Mouse (Mus musculus) MEL (cell line): ENCODE data around the gene Mrpl1. TPM values are rescaled to one million over a fixed set of nuclear protein-coding genes. Genes with fewer than 3 reads are reported as not detected.
A peak's percentile ranks its signal among the peaks of the same experiment; 100 is the strongest.

Source experiments
- DNase-seq: peaks from one replicate; pipeline ENCODE4 v3.0.0; 2011; ENCODE audit warnings: low read depth, low spot score
- H3K27ac ChIP-seq: 2 replicates; pipeline ENCODE4 v1.5.1; 2012; ENCODE audit warnings: low read depth, mild to moderate bottlenecking, control low read depth, low read length, moderate library complexity; ENCODE audit not compliant: control insufficient read depth
- H3K27me3 ChIP-seq, 2 experiments: fragments of 150-350 bp in 1 of 2; sonication (generic) in 1 of 2; 2 replicates each; pipeline ENCODE4 v1.6.1; 2012; ENCODE audit warnings: low read length in 2 of 2, mild to moderate bottlenecking in 2 of 2, improper control_type of control experiment in 1 of 2, moderate library complexity in 1 of 2; ENCODE audit not compliant: insufficient read depth in 2 of 2, control insufficient read depth in 1 of 2
- H3K36me3 ChIP-seq, 2 experiments: 2 replicates each; pipeline ENCODE4 v1.6.1; 2012 to 2014; ENCODE audit warnings: low read length in 2 of 2, improper control_type of control experiment in 1 of 2, inconsistent platforms in 1 of 2, mild to moderate bottlenecking in 1 of 2; ENCODE audit not compliant: insufficient read depth in 2 of 2, control insufficient read depth in 1 of 2
- H3K4me1 ChIP-seq, 2 experiments: fragments of 150-350 bp in 1 of 2; sonication (generic) in 1 of 2; 2 replicates each; pipeline ENCODE4 v1.6.1; 2012; ENCODE audit warnings: low read length in 2 of 2, improper control_type of control experiment in 1 of 2, mild to moderate bottlenecking in 1 of 2; ENCODE audit not compliant: insufficient read depth in 2 of 2, control insufficient read depth in 1 of 2
- H3K4me3 ChIP-seq, 2 experiments: fragments of 150-350 bp in 1 of 2; sonication (generic) in 1 of 2; 2 replicates each; pipeline ENCODE4 v1.5.1; 2012; ENCODE audit warnings: low read depth in 2 of 2, low read length in 2 of 2, mild to moderate bottlenecking in 2 of 2, moderate library complexity in 2 of 2, control low read depth in 1 of 2, improper control_type of control experiment in 1 of 2; ENCODE audit not compliant: control insufficient read depth in 1 of 2, insufficient read depth in 1 of 2
- H3K79me2 ChIP-seq: 2 replicates; pipeline ENCODE4 v1.6.1; 2012; ENCODE audit warnings: mild to moderate bottlenecking, low read length, moderate library complexity; ENCODE audit not compliant: control insufficient read depth, poor library complexity, insufficient read depth
- H3K9ac ChIP-seq: 2 replicates; pipeline ENCODE4 v1.6.1; 2012; ENCODE audit warnings: low read depth, mild to moderate bottlenecking, control low read depth, low read length, moderate library complexity; ENCODE audit not compliant: control insufficient read depth, poor library complexity, severe bottlenecking
- H3K9me3 ChIP-seq: fragments of 150-350 bp; sonication (generic); replicated peaks from 2 replicates; pipeline ENCODE4 v1.6.1; 2012; ENCODE audit warnings: mild to moderate bottlenecking, low read length, improper control_type of control experiment, moderate library complexity; ENCODE audit not compliant: insufficient read depth
- BHLHE40 ChIP-seq: IDR thresholded peaks from 2 replicates; pipeline ENCODE4 v1.6.1; 2012; ENCODE audit warnings: low read depth, mild to moderate bottlenecking, inconsistent platforms, low read length, improper control_type of control experiment, borderline replicate concordance
- CHD2 ChIP-seq: IDR thresholded peaks from 2 replicates; pipeline ENCODE4 v1.6.1; 2011; ENCODE audit warnings: low read length, improper control_type of control experiment
- E2F4 ChIP-seq: IDR thresholded peaks from 2 replicates; pipeline ENCODE4 v1.6.1; 2011; ENCODE audit warnings: low read depth, low read length, improper control_type of control experiment, borderline replicate concordance
- EP300 ChIP-seq, 2 experiments: IDR thresholded peaks; 2 replicates each; pipeline ENCODE4 v1.6.1; 2011; ENCODE audit warnings: improper control_type of control experiment in 2 of 2, low read length in 2 of 2, low read depth in 1 of 2, mild to moderate bottlenecking in 1 of 2
- ETS1 ChIP-seq: IDR thresholded peaks from 2 replicates; pipeline ENCODE4 v1.6.1; 2012; ENCODE audit warnings: low read depth, mild to moderate bottlenecking, inconsistent platforms, low read length, improper control_type of control experiment, moderate library complexity
- GABPA ChIP-seq: IDR thresholded peaks from 2 replicates; pipeline ENCODE4 v1.6.1; 2012; ENCODE audit warnings: low read depth, mild to moderate bottlenecking, inconsistent platforms, low read length, improper control_type of control experiment, moderate library complexity
- GATA1 ChIP-seq: IDR thresholded peaks from 2 replicates; pipeline ENCODE4 v1.6.1; 2011; ENCODE audit warnings: low read depth, low read length, improper control_type of control experiment
- HCFC1 ChIP-seq: IDR thresholded peaks from 2 replicates; pipeline ENCODE4 v1.6.1; 2012; ENCODE audit warnings: low read depth, mild to moderate bottlenecking, inconsistent platforms, low read length, improper control_type of control experiment, moderate library complexity
- KAT2A ChIP-seq: conservative IDR thresholded peaks from 2 replicates; pipeline ENCODE4 v1.6.1; 2012; ENCODE audit warnings: low read depth, low read length, improper control_type of control experiment, inconsistent platforms
- MAFK ChIP-seq: IDR thresholded peaks from 2 replicates; pipeline ENCODE4 v1.6.1; 2011; ENCODE audit warnings: low read depth, mild to moderate bottlenecking, low read length, improper control_type of control experiment, borderline replicate concordance
- MAZ ChIP-seq: IDR thresholded peaks from 2 replicates; pipeline ENCODE4 v1.6.1; 2012; ENCODE audit warnings: low read depth, mild to moderate bottlenecking, inconsistent platforms, low read length, improper control_type of control experiment
- MEF2A ChIP-seq: IDR thresholded peaks from 2 replicates; pipeline ENCODE4 v1.6.1; 2014; ENCODE audit warnings: low read depth, mild to moderate bottlenecking, inconsistent platforms, low read length, improper control_type of control experiment; ENCODE audit not compliant: poor library complexity, insufficient replicate concordance, severe bottlenecking; ENCODE audit errors: extremely low read depth
- MXI1 ChIP-seq: IDR thresholded peaks from 2 replicates; pipeline ENCODE4 v1.6.1; 2011; ENCODE audit warnings: mild to moderate bottlenecking, low read depth, low read length, improper control_type of control experiment
- MYC ChIP-seq: IDR thresholded peaks from 2 replicates; pipeline ENCODE4 v1.6.1; 2011; ENCODE audit warnings: low read depth, mild to moderate bottlenecking, low read length, improper control_type of control experiment, moderate library complexity
- RCOR1 ChIP-seq: IDR thresholded peaks from 2 replicates; pipeline ENCODE4 v1.6.1; 2012; ENCODE audit warnings: low read depth, mild to moderate bottlenecking, inconsistent platforms, low read length, improper control_type of control experiment
- SMC3 ChIP-seq: IDR thresholded peaks from 2 replicates; pipeline ENCODE4 v1.6.1; 2011; ENCODE audit warnings: low read depth, low read length, improper control_type of control experiment
- TBP ChIP-seq: IDR thresholded peaks from 2 replicates; pipeline ENCODE4 v1.8.0; 2011; ENCODE audit warnings: low read depth, low read length, improper control_type of control experiment
- UBTF ChIP-seq: IDR thresholded peaks from 2 replicates; pipeline ENCODE4 v1.6.1; 2012; ENCODE audit warnings: low read depth, mild to moderate bottlenecking, inconsistent platforms, low read length, improper control_type of control experiment, moderate library complexity, borderline replicate concordance; ENCODE audit not compliant: insufficient read depth
- USF1 ChIP-seq: IDR thresholded peaks from 2 replicates; pipeline ENCODE4 v1.6.1; 2014; ENCODE audit warnings: low read depth, mild to moderate bottlenecking, inconsistent platforms, low read length, improper control_type of control experiment, moderate library complexity
- ZC3H11A ChIP-seq: IDR thresholded peaks from 2 replicates; pipeline ENCODE4 v1.6.1; 2012; ENCODE audit warnings: low read depth, mild to moderate bottlenecking, inconsistent platforms, low read length, improper control_type of control experiment
- polyA plus RNA-seq, 2 experiments: library from polyadenylated mRNA; stranded (reverse) in 1 of 2; unstranded in 1 of 2; fragments of >175 nt in 1 of 2; fragments of >200 nt in 1 of 2; gene quantifications; 2 replicates each; pipeline versions ENCODE4 v1.2.1 to v1.2.4; 2012; ENCODE audit warnings: low replicate concordance in 2 of 2, low read depth in 1 of 2; ENCODE audit not compliant: insufficient read length in 2 of 2, insufficient read depth in 1 of 2, missing spikeins in 1 of 2
- total RNA-seq: library from RNA; depleted of rRNA; stranded (reverse); fragments of 300-350 nt; gene quantifications from 2 replicates; pipeline ENCODE4 v1.2.3, GENCODE M21; 2012

Gene Mrpl1
- total and polyA plus RNA-seq, 3 experiments, result 22.0 to 26.2 TPM; not detected in 1

- TF ChIP-seq MXI1, result peak; percentile 96
- no peak for TF ChIP-seq MAFK
- TF ChIP-seq USF1, result peak; percentile 78
- TF ChIP-seq TBP, result peak; percentile 84
- TF ChIP-seq BHLHE40, result 0 out of 2 replicates have a peak, but pooled peaks have one; percentile 30
- TF ChIP-seq HCFC1, result peak; percentile 59
Measured at GRCm38 (mm10) chr5:96176879-96177358, 32.4 kb upstream of the Mrpl1 start (continued).

GRCm38 (mm10) chr5:96183211-96183610, 26.1 kb upstream of the Mrpl1 start:
- Histone ChIP-seq H3K9me3 (no peaks in the 10 kb centered on the region), H3K9ac (no peak overlapping the region), H3K4me1 (peaks cover 14 to 17% of the 10 kb centered on the region in 2 experiments), H3K27ac (no peak overlapping the region), H3K79me2 (no peaks in the 10 kb centered on the region), H3K36me3 (peaks cover 0 to 13% of the 10 kb centered on the region in 2 experiments; a peak in 2 of 4 replicates), H3K27me3 (no peaks in the 10 kb centered on the region), H3K4me3 (no peak overlapping the region)
- no peak for DNase-seq
- no peak for TF ChIP-seq TBP
- TF ChIP-seq HCFC1, result no peak
- TF ChIP-seq BHLHE40, result no peak
- no peak for TF ChIP-seq GABPA
- no peak for TF ChIP-seq E2F4
- no peak for TF ChIP-seq SMC3
- no peak for TF ChIP-seq KAT2A
- TF ChIP-seq RCOR1, result no peak
- no peak for TF ChIP-seq MYC
- no peak for TF ChIP-seq MEF2A
- TF ChIP-seq MAZ, result no peak
- no peak for TF ChIP-seq EP300 (IDR thresholded peaks at IDR 0.05; ENCODE audit: low read depth in 1 of 2, low read length in 2 of 2)
- no peak for TF ChIP-seq CHD2
- no peak for TF ChIP-seq ETS1

- H3K27me3 ChIP-seq, result no peaks in the 10 kb centered on the region
- H3K36me3 ChIP-seq, result peaks cover 0 to 15% of the 10 kb centered on the region in 2 experiments; a peak in 2 of 4 replicates
- H3K9ac ChIP-seq, result no peak overlapping the region
- no peaks in the 10 kb centered on the region for H3K79me2 ChIP-seq
- TF ChIP-seq ZC3H11A (no peak), GATA1 (0 out of 2 replicates have a peak, but pooled peaks have one; percentile 40), EP300 (IDR thresholded peaks at IDR 0.05; ENCODE audit: low read depth in 1 of 2, low read length in 2 of 2) (0 out of 4 replicates have a peak, but pooled peaks of 1 of the 2 experiments have one; percentile 7), ETS1 (0 out of 2 replicates have a peak, but pooled peaks have one; percentile 11), KAT2A (no peak), MAZ (no peak), UBTF (no peak)
- H3K4me1 ChIP-seq, result peaks cover 14 to 17% of the 10 kb centered on the region in 2 experiments
- H3K27ac ChIP-seq, result no peak overlapping the region
- H3K4me3 ChIP-seq, result no peak overlapping the region
- no peaks in the 10 kb centered on the region for H3K9me3 ChIP-seq
- DNase-seq, result no peak
Measured at GRCm38 (mm10) chr5:96183987-96184386, 25.3 kb upstream of the Mrpl1 start.
